Mouse (Mus musculus) C2C12 (cell line): ENCODE measurements around the gene Kcnh6. TPM values are rescaled to one million over a fixed set of nuclear protein-coding genes. Genes with fewer than 3 reads are reported as not detected.

Experiments
- H3K27me3 ChIP-seq: one replicate; pipeline ENCODE4 v1.6.1; 2011; ENCODE audit not compliant: control insufficient read depth, insufficient read depth, insufficient read length
- H3K36me3 ChIP-seq: one replicate; pipeline ENCODE4 v1.6.1; 2011; ENCODE audit not compliant: control insufficient read depth, insufficient read depth
- H3K4me3 ChIP-seq: one replicate; pipeline ENCODE4 v1.5.1; 2011; ENCODE audit warnings: mild to moderate bottlenecking, control low read depth; ENCODE audit not compliant: poor library complexity, insufficient read depth, severe bottlenecking
- H3K79me2 ChIP-seq: one replicate; pipeline ENCODE4 v1.6.1; 2011; ENCODE audit not compliant: control insufficient read depth, insufficient read depth
- H3K79me3 ChIP-seq: one replicate; pipeline ENCODE4 v1.6.1; 2011; ENCODE audit warnings: low read depth, control low read depth
- H3ac ChIP-seq: one replicate; pipeline ENCODE3; 2011; ENCODE audit warnings: low read depth; ENCODE audit not compliant: control insufficient read depth, insufficient read length
- CEBPB ChIP-seq: IDR thresholded peaks from one replicate; pipeline ENCODE4 v1.6.1; 2011; ENCODE audit warnings: low read depth, mild to moderate bottlenecking, control low read depth, moderate library complexity
- CTCF ChIP-seq: IDR thresholded peaks from one replicate; pipeline ENCODE4 v1.5.1; 2011; ENCODE audit not compliant: control insufficient read depth, insufficient read depth, insufficient read length
- FOSL1 ChIP-seq: IDR thresholded peaks from one replicate; pipeline ENCODE4 v1.8.0; 2011; ENCODE audit warnings: mild to moderate bottlenecking, low read length; ENCODE audit not compliant: poor library complexity, insufficient read depth, severe bottlenecking
- MAX ChIP-seq: IDR thresholded peaks from one replicate; pipeline ENCODE4 v1.6.1; 2011; ENCODE audit warnings: mild to moderate bottlenecking, control low read depth
- MYOD1 ChIP-seq: IDR thresholded peaks from one replicate; pipeline ENCODE4 v1.6.1; 2011; ENCODE audit warnings: low read depth; ENCODE audit not compliant: control insufficient read depth, insufficient read length
- MYOG ChIP-seq: IDR thresholded peaks from one replicate; pipeline ENCODE4 v1.6.1; 2011; ENCODE audit not compliant: control insufficient read depth, insufficient read length; ENCODE audit errors: extremely low read depth
- USF1 ChIP-seq: IDR thresholded peaks from one replicate; pipeline ENCODE4 v1.6.1; 2011; ENCODE audit warnings: low read depth, mild to moderate bottlenecking, control low read depth, moderate library complexity
- long read RNA-seq, 2 experiments: library from polyadenylated mRNA; unstranded; transcript quantifications; one replicate each; pipeline ENCODE4 v2.0.0; 2019 to 2020
- polyA plus RNA-seq: library from polyadenylated mRNA; unstranded; fragments of >200 nt; fragmentation: generic; extraction: Trizol; gene quantifications from one replicate; pipeline ENCODE4 v1.2.1, GENCODE M21; 2012; ENCODE audit warnings: missing spikeins

Gene Kcnh6
- not detected for polyA plus RNA-seq
- long read RNA-seq, experiment 1, result 0 reads
- long read RNA-seq, experiment 2, result 0 reads

DNA sequence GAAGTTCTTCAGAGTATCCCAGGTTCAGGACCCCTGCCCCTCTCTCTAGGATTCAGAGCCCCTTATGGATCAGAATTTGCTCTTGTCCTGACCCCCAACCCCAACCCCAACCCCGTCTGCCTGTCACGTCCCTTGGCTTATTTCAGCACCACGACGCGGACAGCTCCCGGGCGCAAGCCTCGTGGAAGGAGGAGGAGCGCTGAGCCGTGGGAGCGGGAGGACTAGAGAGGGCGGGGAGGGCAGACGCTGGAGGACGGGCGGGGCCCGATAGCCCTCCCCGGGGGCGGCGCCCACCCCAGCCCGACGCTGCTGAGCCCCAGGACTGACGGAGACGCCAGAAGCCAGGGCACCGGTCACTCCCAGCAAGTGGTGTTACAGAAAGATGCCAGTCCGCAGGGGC lies at the start of gene Kcnh6:
Gene Kcnh6, plus strand, starts transcription at position 304 of the 400 bp plus-strand sequence.
- Histone ChIP-seq H3K79me3 (no peaks in the 10 kb centered on the region), H3ac (peak within 1 kb of the TSS; percentile 50), H3K4me3 (no peak within 1 kb of the TSS), H3K79me2 (no peaks in the 10 kb centered on the region), H3K27me3 (peaks cover 52% of the 10 kb centered on the region), H3K36me3 (no peaks in the 10 kb centered on the region)
- TF ChIP-seq FOSL1 (no peak), MAX (peak; percentile 84), CTCF (no peak)

DNA sequence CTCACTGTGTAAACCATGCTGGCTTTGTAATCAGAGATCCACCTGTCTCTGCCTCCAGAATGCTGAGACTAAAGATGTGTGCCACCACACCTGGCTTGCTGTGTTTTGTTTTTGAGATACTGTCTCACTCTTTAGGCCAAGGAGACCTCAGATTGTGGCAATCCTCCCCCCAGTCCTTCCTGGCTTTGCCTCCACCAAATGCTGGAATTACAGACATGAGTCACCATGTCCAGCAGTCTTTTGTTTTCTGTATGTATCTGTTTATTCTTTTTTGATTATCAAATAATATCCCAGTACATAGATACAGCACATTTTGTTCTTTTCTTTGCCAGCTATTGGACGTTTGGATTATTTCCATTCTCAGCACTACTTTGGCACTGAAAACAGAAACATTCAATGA lies 49.4 kb upstream of the Kcnh6 start:
- Histone ChIP-seq H3K27me3 (no peaks in the 10 kb centered on the region), H3ac (no peak overlapping the region), H3K79me2 (no peaks in the 10 kb centered on the region), H3K36me3 (no peaks in the 10 kb centered on the region), H3K4me3 (no peak overlapping the region), H3K79me3 (no peaks in the 10 kb centered on the region)
- no peak for TF ChIP-seq MYOG
- peak; percentile 32 for TF ChIP-seq MYOD1
- no peak for TF ChIP-seq USF1
- no peak for TF ChIP-seq MAX
- TF ChIP-seq FOSL1, result no peak
- no peak for TF ChIP-seq CTCF
- no peak for TF ChIP-seq CEBPB

DNA sequence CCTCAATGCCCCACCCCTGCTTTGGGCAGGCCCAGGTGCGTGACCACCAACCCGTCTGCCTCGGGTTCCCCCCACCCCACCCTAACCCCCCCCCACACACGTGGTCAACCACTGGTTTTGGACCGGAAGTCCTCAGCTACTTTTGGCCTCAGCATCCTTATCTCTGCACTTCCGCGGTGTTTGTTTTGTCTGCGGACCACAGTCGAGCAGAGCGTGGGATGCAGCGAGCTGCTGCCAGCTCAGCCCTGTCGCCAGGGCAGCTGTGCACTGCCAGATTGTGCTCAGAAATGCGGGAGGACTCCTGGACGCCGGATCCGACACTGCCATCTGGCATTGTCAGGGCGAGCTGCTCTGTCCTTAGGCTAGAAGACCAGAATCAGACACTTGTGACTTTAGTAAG lies 48.6 kb upstream of the Kcnh6 start:
- Histone ChIP-seq H3K36me3 (no peaks in the 10 kb centered on the region), H3ac (peak overlapping the region; percentile 34), H3K4me3 (no peak overlapping the region), H3K27me3 (no peaks in the 10 kb centered on the region), H3K79me2 (no peaks in the 10 kb centered on the region), H3K79me3 (no peaks in the 10 kb centered on the region)
- TF ChIP-seq FOSL1, result no peak
- TF ChIP-seq MAX, result peak; percentile 46
- TF ChIP-seq USF1, result peak; percentile 63
- peak; percentile 66 for TF ChIP-seq MYOD1

DNA sequence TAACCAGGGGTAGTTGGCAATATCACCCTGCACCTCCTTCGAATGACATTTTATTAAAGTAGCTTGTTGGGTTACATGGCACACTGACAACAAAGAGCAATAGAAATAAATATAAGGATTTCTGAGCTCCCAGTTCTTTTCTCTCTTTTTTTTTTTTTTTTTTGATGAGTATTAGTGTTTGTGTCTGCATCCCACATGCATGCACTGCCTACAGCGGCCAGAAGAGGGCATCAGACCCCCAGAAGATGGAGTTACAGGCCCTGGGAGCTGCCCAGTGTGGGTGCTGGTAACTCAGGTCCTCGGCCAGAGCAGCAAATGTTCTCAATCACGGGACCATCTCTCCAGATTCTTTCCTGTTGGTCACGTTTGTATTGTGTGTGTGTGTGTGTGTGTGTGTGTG lies 43.2 kb upstream of the Kcnh6 start:
- H3K79me3 ChIP-seq, result no peaks in the 10 kb centered on the region
- no peak overlapping the region for H3ac ChIP-seq
- H3K27me3 ChIP-seq, result peaks cover 9% of the 10 kb centered on the region
- no peaks in the 10 kb centered on the region for H3K79me2 ChIP-seq
- no peak overlapping the region for H3K4me3 ChIP-seq
- no peaks in the 10 kb centered on the region for H3K36me3 ChIP-seq
- TF ChIP-seq USF1 (no peak), CTCF (no peak), MYOD1 (no peak), MAX (no peak), FOSL1 (no peak), MYOG (no peak), CEBPB (no peak)

DNA sequence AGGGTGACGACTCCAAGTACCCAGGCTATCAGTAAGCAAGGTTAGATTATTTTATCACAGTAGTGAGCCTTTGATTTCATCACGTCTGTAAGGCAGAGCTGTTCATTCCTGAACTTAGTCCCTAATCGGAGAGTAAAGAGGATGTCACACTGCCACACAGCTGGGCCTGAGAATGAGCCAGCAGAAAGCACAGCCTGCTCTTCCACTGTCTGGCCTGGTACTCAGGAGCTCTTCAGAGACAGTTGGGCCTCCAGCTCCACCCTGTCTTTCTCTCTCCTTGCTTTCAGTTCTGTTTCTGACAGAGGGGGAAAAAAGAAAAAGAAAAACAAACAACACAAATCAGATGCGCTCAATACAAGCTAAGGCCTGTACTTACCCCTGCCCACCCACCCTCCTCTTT lies 41.6 kb upstream of the Kcnh6 start:
- H3K27me3 ChIP-seq, result peaks cover 13% of the 10 kb centered on the region
- H3K79me3 ChIP-seq, result no peaks in the 10 kb centered on the region
- no peaks in the 10 kb centered on the region for H3K79me2 ChIP-seq
- no peaks in the 10 kb centered on the region for H3K36me3 ChIP-seq
- no peak overlapping the region for H3ac ChIP-seq
- TF ChIP-seq MYOD1 (no peak), CTCF (no peak), USF1 (no peak), FOSL1 (no peak), CEBPB (no peak), MYOG (no peak), MAX (no peak)
- no peak overlapping the region for H3K4me3 ChIP-seq

DNA sequence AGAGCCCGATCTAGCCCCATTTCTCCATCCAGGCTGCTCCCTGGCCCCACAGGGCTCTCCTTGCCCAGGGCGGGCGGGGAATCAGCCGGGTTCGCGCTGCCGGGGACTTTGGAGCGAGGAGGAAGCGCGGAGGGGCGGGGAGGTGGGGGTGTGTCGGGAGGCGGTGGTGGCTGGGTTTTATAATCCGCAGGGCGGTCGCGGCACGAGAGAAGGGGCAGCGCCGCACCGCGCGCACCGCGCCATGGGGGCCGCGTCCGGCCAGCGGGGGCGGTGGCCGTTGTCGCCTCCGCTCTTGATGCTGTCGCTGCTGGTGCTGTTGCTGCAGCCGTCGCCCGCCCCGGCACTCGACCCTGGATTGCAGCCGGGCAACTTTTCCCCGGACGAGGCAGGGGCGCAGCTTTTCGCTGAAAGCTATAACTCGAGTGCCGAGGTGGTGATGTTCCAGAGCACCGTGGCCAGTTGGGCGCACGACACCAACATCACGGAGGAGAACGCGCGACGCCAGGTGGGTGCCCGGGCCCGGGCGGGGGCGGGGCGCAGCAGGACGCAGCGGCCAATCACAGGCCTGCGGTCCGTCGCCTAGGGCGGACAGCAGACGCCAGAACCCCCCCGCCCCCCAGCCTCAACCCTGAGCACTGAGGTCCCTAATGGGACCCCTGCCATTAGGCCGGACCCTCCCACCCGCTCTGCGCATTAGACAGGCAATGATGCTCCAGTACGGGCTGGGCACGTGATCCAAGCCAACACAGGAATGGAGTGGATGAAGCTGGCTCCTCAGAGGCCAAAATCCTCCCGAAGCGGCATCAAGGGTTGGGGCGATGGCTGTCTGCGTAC lies 40.0 kb upstream of the Kcnh6 start, which contains the start of gene Ace:
Gene Ace, plus strand, starts transcription at position 205 of the 834 bp plus-strand sequence.
- no peak for TF ChIP-seq CEBPB
- peak; percentile 69 for TF ChIP-seq USF1
- TF ChIP-seq MYOG, result no peak
- TF ChIP-seq FOSL1, result no peak
- TF ChIP-seq MAX, result no peak
- no peak for TF ChIP-seq CTCF
- H3K79me3 ChIP-seq, result no peaks in the 10 kb centered on the region
- peaks cover 23% of the 10 kb centered on the region for H3K27me3 ChIP-seq
- H3K36me3 ChIP-seq, result no peaks in the 10 kb centered on the region
- peak within 1 kb of the TSS; percentile 21 for H3K4me3 ChIP-seq
- peak within 1 kb of the TSS; percentile 67 for H3ac ChIP-seq
- H3K79me2 ChIP-seq, result no peaks in the 10 kb centered on the region
